Mouse (Mus musculus): ENCODE measurements at regions not wholly inside any gene's neighbourhood (a gene's known extent, or its start where the extent isn't known, plus 50 kb on each side); places are given as distances from the start of the nearest gene placed in this dataset.
"Not testable (repeated sequence)": the region's sequence is repeated elsewhere in the genome, so short reads cannot be mapped to it uniquely, and the experiment has no call there.

- DNase-seq (ENCODE audit: low read depth): no peak
These were observed 72.8 kb downstream of the Fam161a start for GRCm38 (mm10) chr11:23079936-23080794.

- DNase-seq (ENCODE audit: low read depth): no peak
These were observed 74.3 kb downstream of the Fam161a start for GRCm38 (mm10) chr11:23081616-23082015.

DNA sequence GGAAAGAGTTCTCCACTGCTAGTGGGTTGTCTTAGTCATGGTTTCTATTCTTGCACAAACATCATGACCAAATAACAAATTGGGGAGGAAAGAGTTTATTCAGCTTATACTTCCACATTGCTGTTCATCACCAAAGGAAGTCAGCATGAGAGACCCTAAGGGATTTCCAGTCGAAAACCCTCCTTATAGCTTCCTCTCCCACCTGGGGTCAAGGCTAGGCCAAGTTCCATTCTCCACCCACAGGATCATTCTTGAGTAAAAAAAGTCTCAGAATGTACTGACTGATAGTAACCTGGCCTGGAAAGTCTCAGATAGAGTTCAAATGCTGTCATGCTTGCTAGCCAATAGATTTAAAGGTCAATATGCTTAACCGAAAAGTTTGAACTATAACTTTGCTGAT, 76.5 kb downstream of the Fam161a start:
- DNase-seq (ENCODE audit: low read depth): not testable (repeated sequence)

DNA sequence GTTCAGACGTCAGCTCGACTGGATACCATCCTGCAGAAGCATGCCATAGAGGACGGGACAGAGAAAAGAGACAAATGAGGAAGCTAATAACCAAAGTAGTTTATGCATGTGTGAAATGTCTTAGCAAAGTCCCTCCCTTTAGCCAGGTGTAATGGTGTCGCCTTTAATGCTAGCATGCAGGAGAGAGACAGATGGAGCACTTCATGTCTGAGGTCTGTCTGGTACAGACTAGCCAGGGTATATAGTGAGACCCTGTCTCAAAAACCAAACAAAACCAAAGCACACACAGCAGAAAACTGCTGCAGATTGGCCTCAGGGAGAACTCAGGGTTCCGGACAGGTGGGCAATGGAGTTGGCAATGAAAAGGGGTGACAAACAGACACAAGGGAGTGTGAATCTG, 88.0 kb downstream of the Fam161a start:
- DNase-seq (ENCODE audit: low read depth): no peak

DNA sequence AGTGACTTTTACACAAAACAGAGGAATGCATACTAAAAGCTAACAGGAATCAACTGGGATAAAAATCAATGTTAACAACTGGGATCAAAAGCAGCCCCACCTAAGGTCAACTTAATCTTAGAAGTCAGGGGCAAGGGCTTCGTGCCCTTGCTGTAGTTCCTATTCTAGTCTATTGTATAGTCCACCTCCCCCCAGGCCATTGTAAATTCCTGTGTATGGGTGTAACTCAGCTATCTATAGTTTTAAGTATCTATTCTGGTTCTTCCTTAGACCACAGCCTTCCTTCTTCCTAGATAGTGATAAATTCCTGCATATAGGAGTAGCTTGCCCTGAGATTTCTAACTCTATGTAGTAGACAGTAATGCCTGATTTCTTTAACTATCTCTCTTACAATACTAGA, 88.4 kb downstream of the Fam161a start:
- not testable (repeated sequence) for DNase-seq (ENCODE audit: low read depth)

DNA sequence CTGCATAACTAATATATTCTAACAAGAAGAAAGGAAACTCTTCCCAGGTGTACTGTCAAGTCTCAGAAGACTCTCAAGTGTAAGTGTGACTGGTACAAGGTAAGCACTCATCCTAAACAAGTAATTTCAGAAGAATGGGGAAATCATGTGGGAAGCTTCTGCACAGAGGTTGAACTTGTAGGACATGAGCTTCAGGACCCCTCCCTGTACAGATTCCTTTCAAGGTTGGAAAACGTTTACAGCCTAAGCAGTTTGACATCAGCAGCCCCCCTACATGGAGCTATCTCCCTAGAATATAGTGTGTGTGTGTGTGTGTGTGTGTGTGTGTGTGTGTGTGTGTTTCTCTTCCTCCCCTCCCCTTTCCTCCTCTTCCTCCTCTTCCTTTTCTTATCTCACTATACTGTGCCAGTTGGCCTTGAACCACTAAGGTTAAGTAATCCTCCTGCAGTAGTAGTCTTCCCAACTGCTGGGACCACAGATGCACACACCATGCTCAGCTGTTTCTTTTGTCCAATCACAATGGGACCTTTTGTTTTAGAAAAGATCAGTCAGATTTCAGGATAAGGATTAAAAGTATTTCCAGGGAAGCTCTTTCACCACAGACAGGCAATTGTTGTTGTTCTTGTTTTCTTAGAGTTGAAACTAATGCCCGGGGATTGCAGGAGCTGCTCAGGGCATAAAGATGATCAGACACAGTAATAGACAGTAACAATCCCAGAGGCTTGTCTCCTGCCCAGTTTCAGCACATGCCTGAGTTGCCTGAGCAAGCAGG, 89.3 kb downstream of the Fam161a start:
- DNase-seq (ENCODE audit: low read depth): no peak

DNA sequence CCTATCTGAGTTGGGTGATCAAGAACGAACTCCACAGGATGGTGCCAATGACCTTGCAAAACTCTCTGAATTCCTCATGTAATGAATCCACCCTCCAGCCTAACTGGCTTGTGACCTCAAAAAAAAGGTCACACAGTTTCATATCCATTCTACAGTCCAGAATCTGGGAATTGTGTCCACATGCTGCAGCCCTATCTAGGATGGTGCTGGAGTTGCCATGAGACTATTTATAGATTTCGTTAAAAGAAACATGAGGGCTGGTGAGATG, 89.8 kb downstream of the Fam161a start:
- no peak for DNase-seq (ENCODE audit: low read depth)

- no peak for DNase-seq (ENCODE audit: low read depth)
These were observed 107.3 kb downstream of the Fam161a start for GRCm38 (mm10) chr11:23114636-23115035.

GRCm38 (mm10) chr11:23120533-23121210, 113.3 kb downstream of the Fam161a start:
- no peak for DNase-seq (ENCODE audit: low read depth)

DNA sequence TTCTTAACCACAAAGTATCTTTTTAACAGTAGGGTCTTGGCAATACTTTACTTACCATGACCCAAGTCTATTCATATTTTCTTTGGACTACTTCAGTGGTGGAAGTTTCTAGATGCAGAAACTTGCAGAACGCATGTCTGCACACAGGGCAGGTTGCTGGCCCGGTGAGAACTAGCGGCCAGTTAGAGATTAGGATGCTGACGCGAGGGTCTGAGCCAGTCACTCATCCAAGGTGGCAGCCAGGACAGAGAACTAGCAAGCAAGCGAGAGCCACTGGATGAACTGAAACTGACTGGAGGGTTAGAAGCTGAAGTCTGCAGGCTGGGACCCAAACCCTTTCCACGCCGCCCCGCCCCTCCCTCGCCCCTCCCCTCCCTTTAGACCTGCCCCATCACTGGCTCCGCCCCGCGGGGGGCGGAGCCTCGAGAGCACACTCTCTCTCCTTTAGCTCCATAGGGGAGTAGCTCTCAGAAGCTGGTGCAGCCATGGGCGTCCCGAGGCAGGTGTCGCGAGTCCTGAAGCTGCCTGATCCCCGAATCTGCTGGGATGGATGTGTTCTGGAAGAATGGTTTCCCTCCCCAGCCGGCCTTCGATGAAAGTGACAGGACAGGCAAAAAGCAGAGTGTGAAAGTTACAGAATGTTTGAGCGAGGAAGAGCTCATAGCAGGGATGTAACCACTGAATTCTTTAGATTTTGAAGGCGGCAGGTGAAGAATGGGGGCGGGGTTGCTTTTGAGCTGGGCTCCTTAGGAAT, 117.0 kb downstream of the Fam161a start:
- DNase-seq (ENCODE audit: low read depth): peak; percentile 67

GRCm38 (mm10) chr11:23131122-23131521, 123.8 kb downstream of the Fam161a start:
- DNase-seq (ENCODE audit: low read depth): no peak

GRCm38 (mm10) chr11:23131632-23132031, 124.2 kb upstream of the Xpo1 start:
- DNase-seq (ENCODE audit: low read depth): no peak

DNA sequence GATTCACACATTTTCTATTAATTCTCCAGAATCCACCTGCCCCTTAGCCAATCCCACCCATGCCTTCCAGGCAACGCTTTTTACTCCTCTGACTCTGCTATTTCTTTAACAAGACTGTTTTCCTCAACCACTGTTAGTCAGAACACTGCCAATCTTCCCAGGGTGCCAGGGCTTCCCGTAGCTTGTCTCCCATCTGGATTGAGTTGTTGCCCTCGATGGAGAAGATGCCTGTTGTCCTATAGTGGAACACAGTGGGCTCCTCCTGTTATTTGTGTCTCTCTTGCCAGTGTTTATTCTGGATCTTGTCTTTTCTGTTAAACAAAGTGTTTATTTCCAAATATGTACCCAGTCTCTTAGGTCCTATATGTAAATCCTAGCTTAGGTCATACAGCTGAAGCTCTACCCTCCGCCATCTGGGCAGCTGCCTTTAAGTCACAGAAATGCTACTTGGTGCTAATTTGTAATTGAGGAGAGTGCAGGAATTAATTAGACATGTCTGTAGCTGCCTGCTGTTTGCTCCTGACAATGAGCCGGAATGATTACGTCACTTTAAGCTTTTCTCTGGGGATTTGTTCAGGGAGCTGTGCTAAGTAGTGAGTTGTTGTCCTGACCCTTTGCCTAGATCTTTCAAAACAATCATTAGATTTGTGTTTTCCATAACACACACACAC, 115.3 kb upstream of the Xpo1 start:
- DNase-seq (ENCODE audit: low read depth): no peak

- no peak for DNase-seq (ENCODE audit: low read depth)
These were observed 114.6 kb upstream of the Xpo1 start for GRCm38 (mm10) chr11:23141100-23141837.

- no peak for DNase-seq (ENCODE audit: low read depth)
These were observed 107.7 kb upstream of the Xpo1 start for GRCm38 (mm10) chr11:23148048-23148596.

- DNase-seq (ENCODE audit: low read depth): peak; percentile 69
These were observed 106.1 kb upstream of the Xpo1 start for GRCm38 (mm10) chr11:23149556-23150244.

DNA sequence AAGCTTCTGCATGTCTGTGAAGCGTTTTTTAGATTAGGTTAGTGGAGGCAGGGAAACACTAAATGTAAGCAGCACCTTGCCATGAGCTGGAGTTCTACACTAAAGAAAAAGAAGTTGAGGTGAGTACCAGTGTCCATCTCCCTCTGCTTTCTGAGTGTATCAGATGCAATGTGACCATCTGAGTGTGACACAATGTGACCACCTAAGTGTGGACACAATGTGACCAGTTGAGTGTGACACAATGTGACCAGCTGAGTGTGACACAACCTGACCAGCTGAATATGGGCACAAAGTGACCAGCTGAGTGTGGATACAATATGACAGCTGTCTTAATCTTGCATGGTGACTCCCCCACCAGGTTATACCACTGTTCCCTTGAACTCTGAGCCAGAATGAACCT, 101.0 kb upstream of the Xpo1 start:
- no peak for DNase-seq (ENCODE audit: low read depth)

GRCm38 (mm10) chr11:23168546-23169218, 87.2 kb upstream of the Xpo1 start:
- no peak for DNase-seq (ENCODE audit: low read depth)

- no peak for DNase-seq (ENCODE audit: low read depth)
These were observed 86.0 kb upstream of the Xpo1 start for GRCm38 (mm10) chr11:23169742-23170428.

Data from induced T-regulatory cell, adult 2 months (primary cell).